Mouse (Mus musculus) granulocyte monocyte progenitor cell, adult 5-6 weeks (primary cell): ENCODE measurements around the gene Pik3cg. TPM values are rescaled to one million over a fixed set of nuclear protein-coding genes. Genes with fewer than 3 reads are reported as not detected.
"Not testable (repeated sequence)": the region's sequence is repeated elsewhere in the genome, so short reads cannot be mapped to it uniquely, and the experiment has no call there.

Experiments
- ATAC-seq: replicated peaks from 2 replicates; pipeline ENCODE4 v1.8.0; 2016; ENCODE audit warnings: mild to moderate bottlenecking, moderate TSS enrichment, inconsistent platforms; ENCODE audit not compliant: poor library complexity, severe bottlenecking
- total RNA-seq, 2 experiments: library from RNA; stranded (forward) in 1 of 2; stranded (reverse) in 1 of 2; fragments of 200-712, 200-1000 nt in 1 of 2; fragments of >200 nt in 1 of 2; fragmentation: Nextera tagmentation in 1 of 2; gene quantifications; 2 replicates each; pipeline ENCODE4 v1.2.3; 2014 to 2017

Gene Pik3cg
- total RNA-seq (2014; fragmentation: Nextera tagmentation) = 75.7 and 77.4 TPM in 2 replicates
- 43.9 and 49.9 TPM in 2 replicates for total RNA-seq (2017)

- peak; percentile 73 for ATAC-seq
Observed at GRCm38 (mm10) chr12:32207948-32208891, at the start of gene Pik3cg. Pik3cg (minus strand) TSS chr12:32208659.

GRCm38 (mm10) chr12:32248483-32248882, 40.0 kb upstream of the Pik3cg start:
- ATAC-seq = no peak

GRCm38 (mm10) chr12:32245566-32246233, 37.2 kb upstream of the Pik3cg start:
- no peak for ATAC-seq

- peak; percentile 59 for ATAC-seq
Observed at GRCm38 (mm10) chr12:32243586-32243985, 35.1 kb upstream of the Pik3cg start.

- ATAC-seq = not testable (repeated sequence)
Observed at GRCm38 (mm10) chr12:32239134-32239533, 30.7 kb upstream of the Pik3cg start.

- ATAC-seq = no peak
Observed at GRCm38 (mm10) chr12:32238433-32238832, 30.0 kb upstream of the Pik3cg start.

GRCm38 (mm10) chr12:32237839-32238238, 29.4 kb upstream of the Pik3cg start:
- ATAC-seq = no peak

GRCm38 (mm10) chr12:32237139-32237538, 28.7 kb upstream of the Pik3cg start:
- no peak for ATAC-seq

GRCm38 (mm10) chr12:32236450-32236849, 28.0 kb upstream of the Pik3cg start:
- no peak for ATAC-seq

- ATAC-seq = no peak
Observed at GRCm38 (mm10) chr12:32233871-32234270, 25.4 kb upstream of the Pik3cg start.

GRCm38 (mm10) chr12:32231398-32231797, 22.9 kb upstream of the Pik3cg start:
- no peak for ATAC-seq

GRCm38 (mm10) chr12:32223629-32224028, 15.2 kb upstream of the Pik3cg start:
- ATAC-seq = no peak

- ATAC-seq = no peak
Observed at GRCm38 (mm10) chr12:32222758-32223385, 14.4 kb upstream of the Pik3cg start.

- no peak for ATAC-seq
Observed at GRCm38 (mm10) chr12:32220387-32220786, 11.9 kb upstream of the Pik3cg start.

GRCm38 (mm10) chr12:32215143-32215542, 6.7 kb upstream of the Pik3cg start:
- peak; percentile 85 for ATAC-seq

GRCm38 (mm10) chr12:32212702-32213101, 4.2 kb upstream of the Pik3cg start:
- ATAC-seq = no peak

- no peak for ATAC-seq
Observed at GRCm38 (mm10) chr12:32212156-32212555, 3.7 kb upstream of the Pik3cg start.

GRCm38 (mm10) chr12:32211257-32211656, 2.8 kb upstream of the Pik3cg start:
- no peak for ATAC-seq

- ATAC-seq = peak; percentile 64
Observed at GRCm38 (mm10) chr12:32208951-32209350, 492 bp upstream of the Pik3cg start.

GRCm38 (mm10) chr12:32207141-32207540, 1.3 kb downstream of the Pik3cg start:
- peak; percentile 15 for ATAC-seq

- ATAC-seq = no peak
Observed at GRCm38 (mm10) chr12:32203695-32204094, 4.8 kb downstream of the Pik3cg start.
